Mouse (Mus musculus) Patski (cell line): ENCODE measurements at regions not wholly inside any gene's neighbourhood (a gene's known extent, or its start where the extent isn't known, plus 50 kb on each side); places are given as distances from the start of the nearest gene placed in this dataset.

Experiments
- ATAC-seq: fragments of 100-300 bp; one replicate; pipeline ENCODE4 v1.8.0; 2021
- CTCF ChIA-PET: fragments of 350-600 bp; sonication (Branson Sonifier 250); formaldehyde crosslinking; loops from one replicate; lab custom pipeline; 2022; ENCODE audit warnings: inconsistent platforms; lab: Charles Lee
- POLR2A ChIA-PET: fragments of 350-600 bp; sonication (Branson Sonifier 250); formaldehyde crosslinking; loops from one replicate; lab custom pipeline; 2022; ENCODE audit warnings: antibody characterized with exemption, inconsistent platforms; lab: Charles Lee
- DNase-seq: peaks from one replicate; pipeline ENCODE4 v3.0.0-alpha.2; 2011; ENCODE audit warnings: low read depth, low spot score
- H3K27me3 ChIP-seq: fragments of 371-371 bp; one replicate; pipeline ENCODE4 v1.5.1; 2021
- CTCF ChIP-seq: fragments of 100-300 bp; IDR thresholded peaks from one replicate; pipeline ENCODE4 v1.5.1; 2021
- in situ Hi-C: fragments of 300-500 bp; cut with MboI; formaldehyde crosslinking; loops from 3 replicates; pipeline ENCODE4 v1.11.1; 2018; ENCODE audit warnings: low pct_unique_long_range_greater_than_20kb, mixed read lengths

GRCm38 (mm10) chr2:10745127-10745526 is 374.8 kb downstream of the Sfmbt2 start:
- peaks cover 2% of the 10 kb centered on the region for H3K27me3 ChIP-seq
- in situ Hi-C loops, result no loop called here
- POLR2A ChIA-PET, result no interaction called here
- DNase-seq, result no peak
- no peak for TF ChIP-seq CTCF
- CTCF ChIA-PET, result no interaction called here
- no peak for ATAC-seq

GRCm38 (mm10) chr2:10755375-10755774 is 385.1 kb downstream of the Sfmbt2 start:
- in situ Hi-C loops, result no loop called here
- ATAC-seq (no peak), DNase-seq (no peak)
- POLR2A ChIA-PET, result no interaction called here
- H3K27me3 ChIP-seq, result no peaks in the 10 kb centered on the region
- no peak for TF ChIP-seq CTCF
- CTCF ChIA-PET, result no interaction called here

- ChIA-PET CTCF (no interaction called here), POLR2A (no interaction called here)
- H3K27me3 ChIP-seq, result no peaks in the 10 kb centered on the region
- in situ Hi-C loops, result no loop called here
- DNase-seq, result no peak
- no peak for TF ChIP-seq CTCF
- no peak for ATAC-seq
Measured at GRCm38 (mm10) chr2:10757202-10757840, 387.0 kb downstream of the Sfmbt2 start.

DNA sequence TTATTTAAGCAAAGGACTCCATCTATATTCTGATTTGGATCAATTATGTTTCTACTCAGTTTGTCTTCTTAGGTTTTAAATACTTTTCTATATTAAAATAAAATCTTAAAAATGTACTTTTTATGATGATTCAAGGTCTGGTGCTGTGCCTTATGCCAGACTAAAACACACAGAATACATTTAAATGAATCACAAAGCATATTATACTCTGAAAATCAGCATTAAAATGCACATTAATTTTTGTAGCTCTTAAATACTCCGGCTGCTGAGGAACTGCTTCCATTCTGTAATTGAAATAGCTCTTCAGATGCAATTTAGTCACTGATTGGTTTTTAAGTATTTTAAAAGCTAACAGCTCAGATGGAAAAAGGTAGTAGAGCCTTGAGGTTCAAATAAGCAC is 387.6 kb downstream of the Sfmbt2 start:
- no peaks in the 10 kb centered on the region for H3K27me3 ChIP-seq
- POLR2A ChIA-PET, result no interaction called here
- ATAC-seq, result no peak
- in situ Hi-C loops, result no loop called here
- DNase-seq, result no peak
- CTCF ChIA-PET, result no interaction called here
- TF ChIP-seq CTCF, result no peak

GRCm38 (mm10) chr2:10762236-10762635 is 391.9 kb downstream of the Sfmbt2 start:
- ChIA-PET CTCF (no interaction called here), POLR2A (no interaction called here)
- TF ChIP-seq CTCF, result no peak
- ATAC-seq (no peak), DNase-seq (no peak)
- in situ Hi-C loops, result no loop called here
- H3K27me3 ChIP-seq, result no peaks in the 10 kb centered on the region

DNA sequence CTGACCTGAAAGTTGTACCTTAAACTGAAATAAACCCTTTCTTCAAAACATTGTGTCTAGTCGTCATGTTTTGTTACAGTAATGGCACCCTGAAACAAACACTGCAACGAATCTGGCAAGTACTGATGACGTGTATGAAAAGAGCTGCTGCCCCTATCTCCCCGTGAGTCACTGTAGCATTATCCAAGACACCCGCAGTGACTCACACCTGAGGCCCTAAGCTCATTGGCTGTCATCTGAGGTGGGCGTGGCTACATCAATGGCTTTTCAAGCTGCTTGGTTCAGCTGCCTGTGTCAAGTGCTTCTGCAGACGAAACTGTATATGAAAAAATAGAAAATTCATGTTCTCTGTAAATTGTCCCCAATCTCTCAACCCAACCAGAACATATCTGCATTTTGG is 388.8 kb upstream of the Prkcq start:
- no peaks in the 10 kb centered on the region for H3K27me3 ChIP-seq
- ATAC-seq, result no peak
- in situ Hi-C loops, result no loop called here
- CTCF ChIA-PET, result interaction anchor here (1.5 kb wide), 1 partner anchor 9 kb away, joined by 3 read pairs; no protein-coding TSS in a partner anchor
- POLR2A ChIA-PET, result no interaction called here
- no peak for TF ChIP-seq CTCF
- DNase-seq, result no peak

DNA sequence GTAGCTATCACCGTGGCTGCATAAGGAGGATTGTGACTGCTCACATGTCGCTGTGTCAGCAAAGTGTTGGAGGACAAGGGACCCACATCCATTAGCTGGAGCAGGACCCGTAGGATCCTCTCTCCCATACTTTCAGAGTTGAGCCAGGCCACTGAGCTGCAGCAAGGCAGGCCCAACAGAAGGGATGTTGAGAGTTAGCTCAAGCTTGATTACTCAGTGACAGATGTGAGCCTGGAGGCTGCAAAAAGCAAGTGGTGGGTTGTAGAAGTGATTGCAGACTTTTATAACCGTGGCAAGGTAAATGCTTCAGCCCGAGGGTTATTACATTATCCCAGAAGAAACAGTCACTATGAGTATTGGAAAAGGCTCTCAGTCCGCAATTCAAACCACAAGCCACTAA is 388.3 kb upstream of the Prkcq start:
- DNase-seq, result no peak
- TF ChIP-seq CTCF, result no peak
- in situ Hi-C loops, result no loop called here
- no peaks in the 10 kb centered on the region for H3K27me3 ChIP-seq
- ChIA-PET POLR2A (no interaction called here), CTCF (interaction anchor here (1.5 kb wide), 1 partner anchor 10 kb away, joined by 3 read pairs; no protein-coding TSS in a partner anchor)
- ATAC-seq, result no peak

GRCm38 (mm10) chr2:10784266-10784665 is 387.6 kb upstream of the Prkcq start:
- DNase-seq (no peak), ATAC-seq (no peak)
- in situ Hi-C loops, result no loop called here
- no peaks in the 10 kb centered on the region for H3K27me3 ChIP-seq
- no peak for TF ChIP-seq CTCF
- ChIA-PET POLR2A (no interaction called here), CTCF (no interaction called here)

DNA sequence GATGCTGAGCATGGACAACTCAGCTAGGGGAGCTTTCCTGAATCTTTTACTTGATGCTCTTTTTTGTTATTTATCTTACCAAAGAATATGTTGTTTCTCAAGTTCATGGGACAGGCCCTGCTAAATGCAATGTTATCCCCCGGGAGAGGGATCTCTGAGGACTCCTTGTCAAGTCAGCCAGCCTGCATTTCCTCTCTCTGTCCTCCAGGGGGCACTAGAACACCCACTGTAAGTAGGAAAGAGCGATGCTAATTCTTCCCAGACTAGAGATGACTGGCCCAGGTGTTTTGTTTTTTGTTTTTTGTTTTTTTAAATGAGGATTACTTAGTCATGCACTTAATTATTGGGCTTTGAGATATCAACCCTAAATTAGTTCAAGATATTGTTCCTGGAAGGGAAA is 386.8 kb upstream of the Prkcq start:
- in situ Hi-C loops, result loop anchor here (5.0 kb wide), 1 partner anchor 272 kb away; no protein-coding TSS in a partner anchor
- ChIA-PET POLR2A (no interaction called here), CTCF (interaction anchor here (1.5 kb wide), 1 partner anchor 280 kb away, joined by 4 read pairs; no protein-coding TSS in a partner anchor)
- ATAC-seq, result no peak
- peak; percentile 80 for TF ChIP-seq CTCF
- no peaks in the 10 kb centered on the region for H3K27me3 ChIP-seq
- DNase-seq, result peak; percentile 3

DNA sequence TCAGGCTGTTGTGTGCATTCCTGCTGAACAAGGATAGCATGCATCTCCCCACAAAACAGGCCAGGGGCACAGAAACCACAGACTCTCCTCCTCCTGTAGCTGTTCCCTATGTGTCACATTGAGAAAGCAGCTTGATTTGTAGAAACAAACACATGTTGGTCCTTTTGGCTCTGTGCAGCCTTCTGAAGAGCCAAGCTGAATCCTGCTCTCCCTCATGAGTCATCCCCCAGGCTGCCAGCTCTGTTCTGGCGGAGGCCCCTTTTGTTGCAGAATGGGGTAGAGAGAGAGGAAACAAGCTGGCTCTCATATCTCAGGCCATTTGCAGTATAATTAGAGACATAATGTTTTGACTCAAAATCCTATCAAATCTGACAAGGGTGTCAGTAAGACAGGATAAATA is 383.4 kb upstream of the Prkcq start:
- DNase-seq (no peak), ATAC-seq (no peak)
- no peaks in the 10 kb centered on the region for H3K27me3 ChIP-seq
- ChIA-PET CTCF (no interaction called here), POLR2A (no interaction called here)
- in situ Hi-C loops, result loop anchor here (5.0 kb wide), 1 partner anchor 269 kb away; no protein-coding TSS in a partner anchor
- no peak for TF ChIP-seq CTCF

DNA sequence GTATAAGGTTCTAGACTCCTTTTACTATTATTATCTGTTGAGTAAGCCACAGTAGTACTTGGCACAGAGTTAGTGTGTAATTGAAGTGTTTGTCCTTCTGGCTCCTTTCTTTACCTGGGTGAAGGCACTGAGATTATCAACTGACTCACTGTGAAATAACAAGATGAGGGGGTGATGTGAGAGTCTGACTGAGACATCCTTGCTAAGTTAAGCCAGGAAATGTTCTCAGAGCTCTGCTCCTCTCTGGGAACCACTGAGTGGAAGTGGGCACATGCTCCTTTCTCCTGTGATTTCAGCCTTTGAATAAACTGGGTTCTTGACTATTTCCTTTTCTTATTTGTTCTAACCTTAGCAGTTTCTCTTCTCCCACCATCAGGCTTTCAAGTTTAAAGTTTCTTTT is 380.7 kb upstream of the Prkcq start:
- CTCF ChIA-PET, result no interaction called here
- in situ Hi-C loops, result no loop called here
- TF ChIP-seq CTCF, result no peak
- H3K27me3 ChIP-seq, result no peaks in the 10 kb centered on the region
- POLR2A ChIA-PET, result no interaction called here
- DNase-seq, result no peak
- no peak for ATAC-seq
